Mouse (Mus musculus): Measurements from ENCODE around the gene Boc.

The Boc gene

DNA sequence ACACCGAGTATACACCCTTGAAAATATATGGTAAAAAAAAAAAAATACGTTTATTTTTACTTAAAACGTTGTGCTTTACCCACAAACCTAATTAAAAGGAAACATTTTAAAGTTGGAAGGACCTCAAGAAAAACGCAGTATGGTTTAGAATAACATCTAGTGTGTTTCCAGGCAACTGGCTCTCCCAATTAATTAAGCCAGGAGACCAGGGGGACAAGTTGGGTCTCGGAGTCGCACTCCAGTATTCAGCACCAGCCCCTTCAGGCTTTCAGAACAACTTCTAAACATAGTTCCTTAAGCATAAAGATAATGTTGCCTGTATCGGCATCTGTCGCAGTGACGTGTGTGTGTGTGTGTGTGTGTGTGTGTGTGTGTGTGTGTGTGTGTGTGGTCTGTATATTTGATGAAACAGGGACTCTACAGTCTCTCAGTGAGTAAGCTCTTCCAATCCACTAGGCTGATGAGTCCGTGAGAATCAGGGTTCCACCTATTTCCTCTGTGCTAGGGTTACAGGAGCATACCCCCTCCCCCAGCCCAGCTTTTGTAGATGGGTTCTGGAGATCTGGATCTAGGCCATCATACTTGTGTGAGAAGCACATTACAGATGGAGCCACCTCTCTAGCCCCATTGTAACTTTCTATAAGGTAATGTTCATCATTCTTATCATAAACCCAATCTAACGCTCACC is 31.3 kb downstream of the Boc start:
- no peak for DNase-seq (ENCODE audit: low spot score)

DNA sequence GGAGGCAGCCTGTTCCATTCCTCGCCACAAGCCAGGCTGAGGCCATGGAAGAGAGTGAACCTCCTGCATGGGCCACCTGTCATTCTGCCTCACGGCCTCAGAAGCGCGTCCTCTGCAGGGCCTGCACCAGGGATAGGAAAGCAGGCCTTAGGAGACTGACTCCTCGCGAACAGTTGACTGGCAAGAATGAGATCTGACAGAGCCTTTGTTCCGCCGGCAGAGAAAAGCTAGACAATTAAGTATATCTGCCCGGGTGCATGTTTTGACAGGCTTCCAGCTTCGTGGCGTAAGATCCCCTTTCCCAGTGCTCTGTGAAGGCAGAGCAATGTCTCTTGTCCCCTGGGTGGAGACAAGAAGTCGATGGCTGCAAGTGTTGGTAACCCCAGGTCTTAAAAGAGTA is 32.0 kb downstream of the Boc start:
- DNase-seq (ENCODE audit: low spot score) = no peak

DNA sequence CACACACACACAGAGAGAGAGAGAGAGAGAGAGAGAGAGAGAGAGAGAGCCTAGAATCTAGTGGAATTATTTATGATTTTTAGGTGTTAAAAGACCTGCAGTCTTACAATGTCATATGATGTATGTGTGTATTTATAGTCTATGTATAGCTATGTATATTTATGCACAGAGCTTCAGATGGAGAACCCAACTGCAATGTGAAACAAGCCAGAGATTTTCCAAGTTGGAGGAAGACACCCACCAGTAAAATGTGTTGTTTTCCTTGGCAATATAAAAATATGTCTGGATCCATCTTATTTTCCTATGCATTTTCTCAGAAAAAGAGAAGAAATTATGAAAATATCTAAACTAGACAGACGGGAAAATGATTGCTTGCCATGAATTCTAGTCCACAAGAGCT is 32.7 kb downstream of the Boc start:
- no peak for DNase-seq (ENCODE audit: low spot score)

DNA sequence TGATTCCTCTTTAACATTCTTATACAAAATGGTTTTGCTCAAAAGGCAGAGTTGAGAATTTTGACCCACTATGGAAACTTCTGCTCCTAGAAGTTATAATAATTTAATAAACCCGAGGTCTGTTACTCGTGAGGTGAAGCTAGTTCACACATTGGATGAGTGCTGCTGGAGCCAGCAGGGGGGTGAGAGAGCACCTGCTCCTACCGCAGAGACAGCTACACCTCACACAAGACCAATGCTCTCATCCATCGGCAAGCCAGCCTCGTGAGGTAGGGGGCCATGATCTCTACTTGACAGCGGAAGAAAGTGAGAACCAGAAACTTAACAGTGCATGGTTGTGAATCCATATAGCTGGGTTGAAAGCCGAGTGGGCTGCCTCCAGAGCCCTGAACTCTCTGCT is 35.1 kb downstream of the Boc start:
- DNase-seq (ENCODE audit: low spot score) = no peak

DNA sequence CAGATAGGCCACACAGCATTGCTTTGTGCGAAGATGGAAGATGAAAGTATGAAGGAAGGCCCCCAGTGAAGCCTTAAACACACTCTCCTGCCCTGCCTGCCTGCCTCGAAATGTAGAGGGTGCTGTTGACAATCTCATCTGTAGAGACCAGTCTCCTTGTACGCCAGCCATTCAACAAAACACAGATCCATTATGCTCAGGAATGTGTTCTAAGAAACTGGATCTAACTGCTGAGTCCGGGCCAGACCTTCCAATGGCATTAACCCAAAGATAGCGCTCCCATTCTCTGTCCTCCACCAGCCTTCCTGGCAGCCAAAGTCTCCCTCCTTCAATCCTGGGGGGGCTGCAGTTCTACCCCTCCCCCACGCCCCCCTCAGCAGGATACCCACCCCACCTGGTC is 42.2 kb downstream of the Boc start:
- no peak for DNase-seq (ENCODE audit: low spot score)

DNA sequence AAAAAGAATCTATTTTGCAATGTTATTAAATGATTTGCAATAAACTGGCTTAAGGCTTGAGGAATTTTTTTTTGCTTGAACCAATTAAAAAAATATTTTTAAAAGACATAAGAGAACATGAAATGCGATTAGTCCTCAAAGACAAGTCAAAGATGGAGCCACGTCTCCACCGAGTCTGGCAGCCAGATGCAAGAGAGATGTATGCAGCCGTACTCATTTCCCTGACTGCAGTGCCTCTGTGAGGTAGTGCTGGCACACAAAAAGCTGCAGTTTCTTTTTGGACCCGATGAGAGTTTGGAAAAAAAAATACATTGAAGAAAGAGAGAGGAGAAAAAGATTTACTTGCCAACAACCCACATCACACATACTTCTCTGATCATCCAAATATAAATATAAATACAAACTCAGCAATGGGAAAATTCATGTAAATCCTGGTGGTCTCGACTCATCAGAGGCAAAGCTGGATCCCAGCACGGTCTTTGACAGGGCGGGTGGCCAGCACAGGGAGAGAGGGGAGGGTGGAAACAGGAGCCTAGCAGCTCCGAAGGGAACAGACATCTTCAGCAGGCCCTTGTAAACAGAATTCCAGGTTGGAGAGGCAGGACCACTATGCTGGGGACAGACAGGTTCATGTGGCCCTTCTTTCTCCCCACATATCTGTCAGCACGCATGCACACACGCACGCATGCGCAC is 48.0 kb downstream of the Boc start:
- no peak for DNase-seq (ENCODE audit: low spot score)

DNA sequence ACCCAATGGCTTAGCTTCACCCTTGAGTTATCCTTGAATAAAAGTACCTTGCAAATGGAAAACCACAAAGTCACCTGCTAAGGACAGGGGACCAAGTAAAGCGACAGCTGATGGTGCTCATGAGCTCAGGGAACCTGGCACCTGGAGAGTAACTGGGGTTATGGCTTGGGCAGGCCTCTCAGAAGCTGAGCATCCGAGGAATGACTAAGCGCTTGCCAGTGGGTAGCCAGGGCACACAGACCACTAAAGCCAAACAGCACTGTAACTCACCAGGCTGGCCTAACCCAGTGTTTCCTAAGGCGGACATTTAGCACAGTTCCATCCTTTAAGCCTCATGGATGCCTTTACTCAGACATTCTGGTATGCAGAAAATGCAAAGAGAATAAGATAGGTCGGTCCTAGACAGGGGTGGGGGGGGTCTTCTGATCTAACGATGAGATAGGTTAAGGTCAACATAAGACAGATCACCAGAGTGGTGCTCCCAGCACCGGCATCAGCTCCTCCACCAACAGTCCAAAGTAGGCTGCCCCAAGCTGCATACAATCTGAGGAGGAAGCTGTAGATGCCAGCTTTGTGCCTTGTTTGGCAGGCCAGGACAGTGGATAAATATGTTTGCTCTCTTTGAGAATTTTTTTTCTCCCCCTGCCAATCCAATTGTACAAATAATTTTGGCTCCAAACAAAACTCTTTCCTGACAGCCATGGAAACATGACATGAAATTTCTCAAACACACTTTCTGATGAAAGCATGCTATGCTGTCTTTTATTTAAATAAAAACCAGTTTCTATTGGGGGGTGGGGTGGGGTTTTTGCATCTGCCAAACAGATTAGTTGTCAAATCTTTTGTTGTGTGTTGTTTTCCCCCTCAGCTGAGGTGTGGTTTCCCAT is 49.0 kb downstream of the Boc start:
- no peak for DNase-seq (ENCODE audit: low spot score)

DNA sequence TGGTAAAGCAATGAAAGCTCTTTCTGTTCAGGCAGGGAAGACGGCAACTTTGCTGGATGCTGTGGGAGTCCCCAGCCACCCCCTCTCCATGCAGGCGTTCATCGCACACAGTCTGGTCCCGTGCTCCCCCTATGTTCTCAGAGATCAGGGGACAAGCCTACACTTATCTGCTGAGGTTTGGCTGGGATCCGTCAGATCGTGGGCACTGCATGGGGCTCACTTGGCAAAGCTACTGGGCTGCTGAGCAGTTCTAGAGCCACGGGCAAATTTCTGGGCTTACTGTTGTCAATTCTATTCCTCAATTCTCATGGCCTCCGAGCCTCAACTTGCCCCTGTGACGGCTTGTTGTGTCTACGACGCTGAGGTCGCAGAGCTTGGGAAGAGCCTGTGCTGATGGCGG is 49.9 kb downstream of the Boc start:
- no peak for DNase-seq (ENCODE audit: low spot score)

DNA sequence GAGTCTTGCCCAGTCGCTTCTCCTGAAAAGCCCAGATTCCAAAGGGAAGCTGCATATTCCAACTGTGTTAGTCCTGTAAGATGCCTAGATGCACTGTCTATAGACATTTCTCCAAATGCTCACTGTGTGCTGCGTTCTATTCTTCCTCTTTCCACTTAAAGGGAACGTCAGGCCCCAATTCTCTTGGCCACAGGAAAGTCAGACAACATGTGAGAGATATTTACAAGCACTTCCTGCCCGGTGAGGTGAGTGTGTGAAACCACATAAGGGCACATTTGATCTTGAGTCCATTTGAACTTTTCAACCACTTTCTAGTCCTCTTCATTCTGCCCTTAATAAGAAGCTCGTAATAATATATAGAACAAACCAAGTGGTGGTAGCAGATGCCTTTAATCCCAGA is 50.7 kb downstream of the Boc start:
- DNase-seq (ENCODE audit: low spot score) = no peak

DNA sequence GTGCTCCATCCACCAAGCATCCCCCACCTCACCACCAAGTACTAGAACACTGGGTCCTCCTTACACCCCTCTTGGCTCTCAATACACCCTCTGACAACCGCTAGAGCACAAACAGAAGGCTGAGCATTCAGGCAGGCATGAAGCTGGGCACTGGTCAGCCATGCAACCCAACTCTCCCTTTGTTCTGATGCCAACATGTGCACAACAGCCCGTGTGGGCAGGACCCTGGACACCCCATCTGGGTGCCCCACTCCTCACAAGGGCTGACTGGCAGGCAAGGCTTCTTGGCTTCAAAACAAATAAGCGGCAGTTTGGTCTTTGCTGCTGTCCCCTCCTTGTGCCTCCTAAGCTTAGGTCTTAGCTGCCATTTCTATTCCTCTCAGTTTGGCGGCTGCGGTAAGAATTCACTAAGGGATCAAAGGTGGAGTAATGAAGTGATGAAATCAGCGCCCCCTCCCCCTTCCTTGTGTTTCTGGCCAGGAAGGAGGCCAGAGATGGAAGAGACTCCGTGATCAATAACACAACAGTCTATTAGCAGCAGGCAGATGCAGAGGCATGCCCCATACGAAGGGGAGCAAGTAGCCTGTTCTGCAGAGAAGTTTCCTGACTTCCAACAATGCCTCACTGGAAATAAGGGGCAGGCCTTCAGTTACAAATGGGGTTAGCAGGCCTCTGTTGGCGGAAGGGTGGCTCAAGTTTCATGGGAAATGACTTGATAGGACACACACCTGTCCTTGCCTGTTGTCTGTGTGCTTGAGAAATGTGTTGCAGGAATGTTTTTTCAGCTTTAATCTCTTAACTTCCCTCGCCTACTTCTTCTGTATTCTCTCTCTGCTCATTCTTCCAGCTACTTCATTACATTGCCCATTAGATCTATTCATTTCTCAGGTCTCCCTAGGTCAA is 51.4 kb downstream of the Boc start:
- DNase-seq (ENCODE audit: low spot score) = no peak

DNA sequence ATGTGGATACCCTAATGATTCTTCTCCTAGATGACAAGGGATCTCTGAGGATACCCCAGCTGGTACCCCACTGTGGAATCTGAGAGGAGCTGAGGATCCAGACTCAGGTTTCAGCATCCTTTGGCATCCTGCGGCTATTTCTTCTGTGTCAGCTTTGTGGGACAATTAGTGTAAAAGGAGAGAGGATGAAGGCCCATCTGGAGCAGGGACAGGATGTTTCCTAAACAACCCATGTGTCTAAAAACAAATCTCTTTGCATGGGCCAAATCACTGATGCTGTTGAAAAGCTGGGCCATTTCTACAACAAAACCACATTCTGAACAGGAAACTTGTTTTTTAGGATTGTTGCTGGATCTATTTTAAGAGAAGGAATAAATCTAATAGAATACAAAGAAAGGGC is 53.5 kb downstream of the Boc start:
- no peak for DNase-seq (ENCODE audit: low spot score)

DNA sequence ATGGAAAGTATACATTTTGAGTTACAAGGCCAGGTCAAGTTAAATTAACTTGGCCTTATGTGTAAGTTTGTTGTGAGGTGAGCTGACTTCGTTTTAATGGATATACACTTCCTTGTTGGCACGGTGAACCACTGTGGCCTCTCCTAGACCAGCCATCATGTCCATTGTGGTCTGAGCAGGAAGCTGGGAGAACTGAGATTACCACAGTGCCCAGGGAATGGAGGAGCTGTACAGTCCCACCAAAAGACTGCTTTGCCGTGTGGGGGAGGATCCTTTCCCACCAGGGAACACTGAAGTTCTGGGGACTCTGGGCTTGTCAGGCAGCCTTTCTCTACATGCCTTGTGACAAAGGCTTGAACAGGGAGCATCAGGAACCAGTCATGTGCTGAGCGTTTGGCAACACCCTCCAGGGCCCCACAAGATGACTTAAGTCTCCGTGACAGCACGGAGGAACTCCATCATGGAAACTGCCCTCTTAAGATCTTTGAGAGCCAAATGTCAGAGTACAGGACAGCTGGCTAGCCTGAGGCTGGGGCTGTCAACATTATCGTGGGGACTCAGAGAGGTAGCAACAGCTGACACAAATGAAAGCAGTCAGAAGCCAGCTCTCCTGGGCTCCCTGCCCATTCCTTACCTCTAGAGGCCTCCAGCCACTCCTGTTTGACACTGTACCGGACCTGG is 55.7 kb downstream of the Boc start:
- no peak for DNase-seq (ENCODE audit: low spot score)

DNA sequence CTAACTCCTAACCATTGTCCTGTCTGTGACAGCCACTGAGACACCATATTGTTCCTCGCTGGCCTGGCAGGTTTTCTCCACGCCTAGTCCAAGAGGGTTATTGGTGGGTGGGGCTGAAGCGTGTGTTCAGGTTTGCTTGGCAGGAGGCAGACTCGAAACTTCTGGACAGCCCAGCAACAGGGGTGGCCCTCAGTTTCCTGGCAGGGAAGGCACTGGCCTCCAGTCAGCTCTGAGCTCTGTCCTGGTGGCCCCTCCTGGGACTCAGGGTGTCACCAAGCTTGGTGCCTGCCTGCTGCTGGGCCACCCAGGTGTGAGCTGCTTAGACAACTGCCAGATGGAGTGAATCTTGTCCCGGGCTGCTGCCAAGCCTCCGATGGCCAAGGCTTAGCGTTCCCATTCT is 56.4 kb downstream of the Boc start:
- DNase-seq (ENCODE audit: low spot score) = no peak

DNA sequence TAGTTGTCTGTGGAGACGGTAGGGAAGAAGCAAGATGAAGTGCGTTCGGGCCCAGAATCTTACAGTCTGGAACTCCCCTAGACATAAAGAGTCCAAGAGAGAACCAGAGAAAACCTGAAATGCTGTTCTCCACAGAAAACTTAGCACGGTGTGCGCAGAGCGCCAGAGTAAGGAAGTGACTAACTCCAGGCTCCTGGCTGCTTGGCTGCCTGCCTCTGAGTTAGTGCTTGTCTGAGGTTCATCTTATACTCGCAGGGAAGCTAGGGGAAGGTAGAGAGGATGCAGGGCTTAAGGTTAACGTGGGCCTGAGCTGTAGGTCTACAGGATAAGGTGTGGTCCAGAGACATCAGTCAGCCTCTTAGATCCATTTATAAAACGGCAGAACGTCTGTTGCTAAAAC is 56.9 kb downstream of the Boc start:
- DNase-seq (ENCODE audit: low spot score) = no peak

DNA sequence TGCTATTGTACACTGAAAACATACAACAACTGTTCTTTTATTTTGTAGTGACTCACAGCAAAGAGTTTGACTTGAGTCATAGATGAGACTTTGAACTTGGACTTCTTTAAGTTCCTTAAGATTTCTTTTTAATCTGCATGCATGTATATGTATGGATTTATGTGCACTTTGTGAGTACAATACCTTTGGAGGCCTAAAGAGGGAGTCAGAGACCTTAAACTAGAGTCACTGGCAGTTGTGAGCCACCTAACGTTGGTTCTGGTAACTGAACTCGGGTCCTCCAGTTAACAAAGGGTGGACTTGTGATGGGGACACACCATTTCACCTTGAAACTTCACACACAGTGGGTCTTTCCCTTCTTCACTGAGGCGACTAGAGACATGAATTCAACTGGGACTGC is 60.2 kb downstream of the Boc start:
- no peak for DNase-seq (ENCODE audit: low spot score)

DNA sequence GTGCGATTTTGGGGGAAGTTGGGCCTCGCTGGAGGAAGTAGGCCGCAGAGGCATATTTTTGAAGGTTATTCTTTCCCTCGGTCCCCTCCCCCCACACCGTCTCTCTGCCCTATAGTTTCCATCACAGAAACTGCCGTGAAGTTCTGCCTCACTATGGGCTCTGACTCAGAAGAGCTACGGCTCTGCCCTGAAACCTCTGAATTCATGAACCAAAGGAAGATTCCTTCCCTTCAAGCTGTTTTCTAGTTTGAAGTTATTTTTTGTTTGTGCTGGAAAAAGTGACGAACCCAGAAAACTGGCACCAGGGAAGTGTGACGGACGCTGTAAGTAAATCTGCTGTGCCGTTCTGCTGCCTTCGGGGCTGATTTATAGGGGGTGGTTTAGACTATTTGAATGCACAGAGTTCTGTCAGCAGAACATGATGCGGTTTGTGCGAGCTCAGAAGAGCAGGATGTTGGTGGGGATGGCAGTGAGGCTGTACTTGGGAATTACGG is 61.7 kb downstream of the Boc start:
- no peak for DNase-seq (ENCODE audit: low spot score)

DNA sequence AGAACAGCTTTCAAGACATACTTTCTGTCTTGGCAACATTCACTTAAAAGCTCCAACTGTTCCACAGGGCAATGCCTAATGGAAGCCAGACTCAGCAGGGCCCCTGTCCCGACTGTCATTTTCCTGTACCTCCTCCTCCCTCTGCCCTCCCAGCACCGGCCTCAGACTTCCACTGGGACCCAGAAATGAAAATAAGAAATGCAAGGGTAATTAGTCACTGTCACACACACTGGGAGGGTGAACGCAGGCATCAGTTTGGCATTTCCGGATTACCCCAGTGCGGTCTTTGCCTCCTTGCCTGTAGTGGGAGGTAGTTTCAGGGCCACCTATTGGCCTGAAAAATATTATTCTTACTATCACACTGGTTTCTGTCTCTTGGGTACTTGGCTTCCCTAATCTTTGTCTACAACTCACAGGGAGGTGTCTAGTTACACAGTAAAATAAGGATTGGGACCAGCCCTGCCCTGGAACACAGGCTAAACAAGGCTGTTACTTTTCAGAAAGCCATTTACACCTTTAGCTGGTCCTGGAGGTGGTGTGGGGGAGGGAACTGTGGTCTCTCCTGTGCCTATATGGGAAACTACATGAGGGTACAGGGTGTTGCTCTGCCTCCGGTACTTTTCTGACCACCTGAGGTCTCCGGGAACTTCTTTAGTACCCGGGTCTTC is 64.1 kb downstream of the Boc start:
- DNase-seq (ENCODE audit: low spot score) = no peak

DNA sequence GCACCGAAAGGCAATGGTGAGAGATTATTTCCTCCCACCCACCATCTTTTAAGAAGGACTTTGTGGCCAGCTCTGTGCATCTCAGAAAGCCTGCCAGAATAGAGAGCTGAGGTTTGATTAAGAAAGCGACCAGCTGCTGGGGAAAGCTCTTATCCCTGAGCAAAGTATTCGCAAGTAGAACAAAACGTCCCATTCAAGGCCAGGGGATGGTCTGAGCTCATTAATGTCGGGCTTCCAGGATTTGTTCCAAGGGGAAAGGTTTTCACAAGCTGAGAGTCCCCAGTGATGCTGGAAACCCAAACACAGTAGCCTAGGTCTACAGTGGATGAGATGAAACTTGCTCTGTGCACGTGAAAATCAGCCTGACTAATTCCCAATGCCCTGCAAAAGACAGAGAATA is 64.8 kb downstream of the Boc start:
- DNase-seq (ENCODE audit: low spot score) = no peak

DNA sequence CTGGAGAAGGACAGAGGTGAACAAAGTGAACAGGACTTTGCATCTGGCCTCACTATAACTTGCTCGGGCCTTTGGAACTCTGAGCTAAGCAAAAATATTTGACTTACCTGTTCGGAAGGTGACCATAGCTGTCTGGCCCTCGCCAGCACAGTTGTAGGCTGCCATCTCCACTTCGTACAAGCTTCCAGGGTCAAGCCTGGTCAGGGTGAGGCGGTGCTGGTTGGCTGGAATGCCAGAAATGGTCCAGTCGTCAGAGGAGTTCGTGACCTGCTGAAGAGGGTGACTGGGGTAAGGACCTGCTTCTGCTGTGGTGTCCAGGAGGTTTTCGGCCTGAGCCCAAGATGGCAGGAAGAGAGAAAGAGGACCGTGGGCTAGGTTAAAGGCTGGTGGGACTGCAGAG is 66.0 kb downstream of the Boc start:
- DNase-seq (ENCODE audit: low spot score) = no peak

DNA sequence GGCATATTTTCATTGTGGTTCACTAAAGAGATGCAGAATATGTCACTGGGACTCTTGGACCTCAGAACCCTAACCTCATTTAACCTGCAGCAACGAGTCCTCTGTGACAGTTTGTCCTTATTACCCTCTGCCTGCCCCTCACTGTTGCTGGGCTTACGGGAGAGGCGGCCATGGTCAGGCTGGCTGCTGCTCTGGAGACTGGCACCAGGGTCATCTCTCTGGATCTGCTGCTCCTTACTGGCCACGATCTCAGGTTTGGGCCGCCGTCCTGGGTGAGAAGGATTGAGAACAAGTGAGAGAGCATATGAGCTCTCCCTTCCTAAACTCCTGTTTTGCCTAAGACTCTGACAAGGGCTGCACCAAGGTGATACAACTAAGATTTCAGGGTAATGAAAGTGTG is 66.5 kb downstream of the Boc start:
- no peak for DNase-seq (ENCODE audit: low spot score)

DNA sequence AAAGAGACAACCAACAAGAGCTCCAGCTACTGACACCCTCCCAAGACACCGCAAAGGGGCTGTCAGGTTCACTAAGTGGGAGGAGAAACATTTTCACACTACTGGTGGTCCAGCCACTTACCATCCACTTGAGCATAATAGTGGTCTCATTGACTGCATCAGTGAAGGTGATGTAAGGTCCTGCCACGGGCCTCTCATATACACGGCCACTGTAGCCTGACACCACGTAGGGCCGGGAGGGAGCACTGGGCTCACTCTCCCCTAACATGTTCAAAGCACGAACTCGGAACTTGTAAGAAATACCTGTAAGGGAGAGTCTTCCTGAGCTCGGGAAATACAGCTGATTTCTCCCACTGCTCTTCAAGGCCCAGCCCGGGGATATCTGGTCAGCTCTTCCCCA is 67.6 kb downstream of the Boc start:
- DNase-seq (ENCODE audit: low spot score) = no peak

All from MN1 (cell line).